Mouse (Mus musculus): Measurements from ENCODE around the gene Hbq1a. TPM values are rescaled to one million over a fixed set of nuclear protein-coding genes. Genes with fewer than 3 reads are reported as not detected.
A peak's percentile ranks its signal among the peaks of the same experiment; 100 is the strongest.

The Hbq1a gene
- total and polyA plus RNA-seq, 3 experiments, result 0.29 to 0.46 TPM; not detected in 1

DNA sequence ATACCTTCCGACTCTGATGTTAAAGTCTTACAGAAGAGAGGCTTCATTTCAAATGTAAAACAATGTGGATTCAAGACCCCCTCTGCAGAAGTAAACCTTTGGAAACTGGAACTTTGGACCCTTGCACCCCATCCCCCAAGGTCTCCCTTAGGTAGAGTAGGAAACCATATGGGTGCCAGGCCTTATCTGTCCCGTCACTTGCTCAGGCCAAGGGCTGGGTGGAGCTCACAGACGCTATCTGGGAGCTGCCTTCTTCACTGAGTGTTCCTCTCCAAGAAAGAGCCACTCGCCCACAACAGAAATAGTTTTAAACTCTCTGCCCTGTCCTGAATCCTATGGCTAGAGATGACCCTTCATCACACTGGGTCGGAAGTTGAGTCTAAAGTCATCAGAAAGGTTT lies 30.9 kb upstream of the Hbq1a start (continued):
- TF ChIP-seq POLR2AphosphoS2 (IDR thresholded peaks at IDR 0.05; ENCODE audit: low read length), result no peak
- TF ChIP-seq UBTF (IDR thresholded peaks at IDR 0.05; ENCODE audit: borderline replicate concordance, insufficient read depth, low read depth, low read length), result no peak
- TF ChIP-seq CHD2 (IDR thresholded peaks at IDR 0.05; ENCODE audit: low read length), result peak; percentile 70
- TF ChIP-seq MYC (IDR thresholded peaks at IDR 0.05; ENCODE audit: low read depth, low read length), result 0 out of 2 replicates have a peak, but pooled peaks have one; percentile 32
- no peak for TF ChIP-seq USF1 (IDR thresholded peaks at IDR 0.05; ENCODE audit: low read depth, low read length)
- TF ChIP-seq MAFK (IDR thresholded peaks at IDR 0.05; ENCODE audit: borderline replicate concordance, low read depth, low read length), result 0 out of 2 replicates have a peak, but pooled peaks have one; percentile 51
- TF ChIP-seq MAZ (IDR thresholded peaks at IDR 0.05; ENCODE audit: low read depth, low read length), result no peak; the same call in 1 of the 2 replicates
- peak; percentile 91 for TF ChIP-seq ETS1 (IDR thresholded peaks at IDR 0.05; ENCODE audit: low read depth, low read length)
- TF ChIP-seq GABPA (IDR thresholded peaks at IDR 0.05; ENCODE audit: low read depth, low read length), result no peak
- no peak for TF ChIP-seq RAD21 (IDR thresholded peaks at IDR 0.05; ENCODE audit: low read depth, low read length)
- no peak for TF ChIP-seq ZNF384 (IDR thresholded peaks at IDR 0.05; ENCODE audit: low read depth, low read length)

DNA sequence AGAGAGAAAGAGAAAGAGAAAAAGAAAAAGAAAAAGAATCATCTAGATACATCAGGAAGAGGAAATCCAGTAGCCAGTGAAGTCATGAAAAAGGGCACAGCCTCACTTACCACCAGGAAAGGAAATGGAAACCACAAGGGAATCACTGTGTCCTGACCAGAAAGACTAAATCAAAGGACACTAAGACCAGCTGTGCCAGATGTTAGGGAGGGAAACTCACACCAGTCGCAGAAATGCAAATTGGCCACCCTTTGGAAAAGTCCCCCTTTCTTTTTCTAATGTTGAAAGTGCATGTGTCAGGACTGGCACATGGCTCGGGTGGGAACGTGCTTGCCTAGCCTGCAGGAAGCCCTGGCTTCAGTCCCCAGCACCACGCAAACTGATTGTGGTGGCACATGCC lies 28.7 kb upstream of the Hbq1a start:
- Histone ChIP-seq H3K79me2 (ENCODE audit: control insufficient read depth, insufficient read depth, low read length, poor library complexity) (peaks cover 5% of the 10 kb centered on the region), H3K9me3 (replicated peaks; ENCODE audit: insufficient read depth, low read length) (no peaks in the 10 kb centered on the region), H3K27ac (ENCODE audit: control insufficient read depth, low read depth, low read length) (no peak overlapping the region), H3K36me3 (ENCODE audit: control insufficient read depth in 1 of 2, insufficient read depth in 2 of 2, low read length in 2 of 2) (peaks cover 0 to 31% of the 10 kb centered on the region in 2 experiments; a peak in 2 of 4 replicates), H3K27me3 (ENCODE audit: control insufficient read depth in 1 of 2, insufficient read depth in 2 of 2, low read length in 2 of 2) (no peaks in the 10 kb centered on the region; a peak in 1 of 4 replicates), H3K4me3 (ENCODE audit: control insufficient read depth in 1 of 2, insufficient read depth in 1 of 2, low read depth in 2 of 2, low read length in 2 of 2) (no peak overlapping the region), H3K9ac (ENCODE audit: control insufficient read depth, low read depth, low read length, poor library complexity, severe bottlenecking) (no peak overlapping the region), H3K4me1 (ENCODE audit: control insufficient read depth in 1 of 2, insufficient read depth in 2 of 2, low read length in 2 of 2) (peaks cover 16 to 31% of the 10 kb centered on the region in 2 experiments)
- TF ChIP-seq MAFK (IDR thresholded peaks at IDR 0.05; ENCODE audit: borderline replicate concordance, low read depth, low read length) (no peak), MYC (IDR thresholded peaks at IDR 0.05; ENCODE audit: low read depth, low read length) (no peak), ETS1 (IDR thresholded peaks at IDR 0.05; ENCODE audit: low read depth, low read length) (peak; percentile 77)
- DNase-seq (ENCODE audit: low read depth, low spot score), result peak; percentile 35

DNA sequence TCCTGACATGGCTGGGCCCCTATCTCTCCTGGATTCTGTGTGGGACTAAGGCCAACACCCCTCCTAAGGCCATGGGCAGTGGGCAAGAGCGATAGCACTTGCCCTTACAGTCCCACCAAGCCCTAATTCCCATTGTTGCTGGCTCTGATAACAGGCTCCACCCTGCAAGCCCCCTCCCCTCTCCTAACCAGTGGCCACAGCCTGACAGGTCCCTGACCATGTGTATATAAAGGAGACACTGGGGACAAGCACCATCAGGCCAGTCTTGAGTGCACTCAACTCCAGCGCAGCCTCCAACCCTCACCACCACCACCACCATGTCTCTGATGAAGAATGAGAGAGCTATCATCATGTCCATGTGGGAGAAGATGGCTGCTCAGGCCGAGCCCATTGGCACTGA lies 23.5 kb upstream of the Hbq1a start, which contains the start of gene Hba-x:
TSS of gene Hba-x (plus strand) at position 54 of the 400 bp plus-strand sequence.
- H3K36me3 ChIP-seq (ENCODE audit: control insufficient read depth in 1 of 2, insufficient read depth in 2 of 2, low read length in 2 of 2), result no peaks in the 10 kb centered on the region; a peak in 1 of 4 replicates
- DNase-seq (ENCODE audit: low read depth, low spot score), result no peak
- H3K79me2 ChIP-seq (ENCODE audit: control insufficient read depth, insufficient read depth, low read length, poor library complexity), result no peaks in the 10 kb centered on the region
- peaks cover 0 to 7% of the 10 kb centered on the region in 2 experiments; a peak in 1 of 4 replicates for H3K4me1 ChIP-seq (ENCODE audit: control insufficient read depth in 1 of 2, insufficient read depth in 2 of 2, low read length in 2 of 2)
- H3K9ac ChIP-seq (ENCODE audit: control insufficient read depth, low read depth, low read length, poor library complexity, severe bottlenecking), result no peak within 1 kb of the TSS
- no peaks in the 10 kb centered on the region for H3K9me3 ChIP-seq (replicated peaks; ENCODE audit: insufficient read depth, low read length)
- H3K27ac ChIP-seq (ENCODE audit: control insufficient read depth, low read depth, low read length), result no peak within 1 kb of the TSS
- TF ChIP-seq ZC3H11A (IDR thresholded peaks at IDR 0.05; ENCODE audit: low read depth, low read length), result no peak
- TF ChIP-seq USF2 (IDR thresholded peaks at IDR 0.05; ENCODE audit: borderline replicate concordance in 1 of 2, insufficient read depth in 1 of 2, low read depth in 1 of 2, low read length in 2 of 2), result no peak
- TF ChIP-seq MYB (IDR thresholded peaks at IDR 0.05; ENCODE audit: low read depth, low read length), result no peak
- no peak for TF ChIP-seq TAL1 (IDR thresholded peaks at IDR 0.05; ENCODE audit: low read length)
- no peak for TF ChIP-seq ZMIZ1 (IDR thresholded peaks at IDR 0.05; ENCODE audit: low read depth, low read length)
- no peak for TF ChIP-seq RCOR1 (IDR thresholded peaks at IDR 0.05; ENCODE audit: low read depth, low read length)
- no peak for TF ChIP-seq GABPA (IDR thresholded peaks at IDR 0.05; ENCODE audit: low read depth, low read length)
- TF ChIP-seq NELFE (IDR thresholded peaks at IDR 0.05; ENCODE audit: low read depth, low read length), result no peak
- TF ChIP-seq ETS1 (IDR thresholded peaks at IDR 0.05; ENCODE audit: low read depth, low read length), result no peak
- TF ChIP-seq HCFC1 (IDR thresholded peaks at IDR 0.05; ENCODE audit: low read depth, low read length), result no peak
- TF ChIP-seq MAFK (IDR thresholded peaks at IDR 0.05; ENCODE audit: borderline replicate concordance, low read depth, low read length), result no peak
- TF ChIP-seq USF1 (IDR thresholded peaks at IDR 0.05; ENCODE audit: low read depth, low read length), result no peak
- no peak for TF ChIP-seq ZNF384 (IDR thresholded peaks at IDR 0.05; ENCODE audit: low read depth, low read length)
- TF ChIP-seq NRF1 (IDR thresholded peaks at IDR 0.05; ENCODE audit: insufficient read depth, low read depth, low read length, poor library complexity, severe bottlenecking), result no peak
- TF ChIP-seq MXI1 (IDR thresholded peaks at IDR 0.05; ENCODE audit: low read depth, low read length), result no peak
- no peak for TF ChIP-seq SIN3A (IDR thresholded peaks at IDR 0.05; ENCODE audit: low read length)
- no peak for TF ChIP-seq CHD1 (IDR thresholded peaks at IDR 0.05; ENCODE audit: low read depth, low read length)
- TF ChIP-seq ELF1 (IDR thresholded peaks at IDR 0.05; ENCODE audit: low read depth, low read length), result no peak
- no peak for TF ChIP-seq MEF2A (IDR thresholded peaks at IDR 0.05; ENCODE audit: extremely low read depth, insufficient replicate concordance, low read depth, low read length, poor library complexity, severe bottlenecking)
- H3K4me3 ChIP-seq (ENCODE audit: control insufficient read depth in 1 of 2, insufficient read depth in 1 of 2, low read depth in 2 of 2, low read length in 2 of 2), result no peak within 1 kb of the TSS
- no peaks in the 10 kb centered on the region; a peak in 1 of 4 replicates for H3K27me3 ChIP-seq (ENCODE audit: control insufficient read depth in 1 of 2, insufficient read depth in 2 of 2, low read length in 2 of 2)

Measured in MEL (cell line).